Mouse (Mus musculus) left cerebral cortex, adult 11 months (tissue): ENCODE measurements at regions not wholly inside any gene's neighbourhood (a gene's known extent, or its start where the extent isn't known, plus 50 kb on each side); places are given as distances from the start of the nearest gene placed in this dataset.

Source experiments
- DNase-seq: peaks from one replicate; pipeline ENCODE4 v3.0.0; 2022; ENCODE audit warnings: low spot score

- DNase-seq: no peak
Observed at GRCm38 (mm10) chr13:119140436-119140835, 288.0 kb upstream of the Paip1 start.

GRCm38 (mm10) chr13:119143351-119143750, 285.1 kb upstream of the Paip1 start:
- no peak for DNase-seq

- DNase-seq: no peak
Observed at GRCm38 (mm10) chr13:119145713-119146112, 282.7 kb upstream of the Paip1 start.

- no peak for DNase-seq
Observed at GRCm38 (mm10) chr13:119147701-119148100, 280.7 kb upstream of the Paip1 start.

- DNase-seq: no peak
Observed at GRCm38 (mm10) chr13:119149141-119149540, 279.3 kb upstream of the Paip1 start.

GRCm38 (mm10) chr13:119150847-119151548, 277.4 kb upstream of the Paip1 start:
- no peak for DNase-seq

- no peak for DNase-seq
Observed at GRCm38 (mm10) chr13:119177753-119178152, 250.6 kb upstream of the Paip1 start.

- DNase-seq: no peak
Observed at GRCm38 (mm10) chr13:119178212-119178611, 250.2 kb upstream of the Paip1 start.

GRCm38 (mm10) chr13:119179157-119179920, 249.1 kb upstream of the Paip1 start:
- no peak for DNase-seq

- DNase-seq: no peak
Observed at GRCm38 (mm10) chr13:119184322-119184877, 244.0 kb upstream of the Paip1 start.

- no peak for DNase-seq
Observed at GRCm38 (mm10) chr13:119185567-119186143, 242.7 kb upstream of the Paip1 start.

GRCm38 (mm10) chr13:119231556-119231955, 196.8 kb upstream of the Paip1 start:
- no peak for DNase-seq

GRCm38 (mm10) chr13:119232100-119233029, 196.0 kb upstream of the Paip1 start:
- DNase-seq: no peak

GRCm38 (mm10) chr13:119233030-119233385, 195.4 kb upstream of the Paip1 start:
- no peak for DNase-seq

- no peak for DNase-seq
Observed at GRCm38 (mm10) chr13:119233869-119234268, 194.5 kb upstream of the Paip1 start.

GRCm38 (mm10) chr13:119242358-119242757, 186.0 kb upstream of the Paip1 start:
- no peak for DNase-seq

- DNase-seq: no peak
Observed at GRCm38 (mm10) chr13:119247101-119247500, 181.3 kb upstream of the Paip1 start.

GRCm38 (mm10) chr13:119252006-119252405, 176.4 kb upstream of the Paip1 start:
- DNase-seq: no peak

GRCm38 (mm10) chr13:119256350-119256749, 172.1 kb upstream of the Paip1 start:
- DNase-seq: no peak

- DNase-seq: no peak
Observed at GRCm38 (mm10) chr13:119258515-119258914, 169.9 kb upstream of the Paip1 start.

- DNase-seq: no peak
Observed at GRCm38 (mm10) chr13:119263561-119263960, 164.8 kb upstream of the Paip1 start.
